Mouse (Mus musculus) CH12.LX (cell line): ENCODE results near the gene Serinc1. TPM values are rescaled to one million over a fixed set of nuclear protein-coding genes. Genes with fewer than 3 reads are reported as not detected.

ENCODE experiments used
- DNase-seq: peaks from one replicate; pipeline ENCODE4 v3.0.0-alpha.2; 2013; ENCODE audit errors: extremely low read depth
- H3K27ac ChIP-seq: 2 replicates; pipeline ENCODE4 v1.5.1; 2012; ENCODE audit warnings: low read depth, mild to moderate bottlenecking, control low read depth, moderate library complexity; ENCODE audit not compliant: insufficient read depth
- H3K27me3 ChIP-seq: replicated peaks from 2 replicates; pipeline ENCODE3; 2012; ENCODE audit warnings: inconsistent platforms
- H3K36me3 ChIP-seq, 2 experiments: replicated peaks in 1 of 2; 2 replicates each; pipeline versions ENCODE3 to v1.6.1; 2012; ENCODE audit warnings: inconsistent platforms in 1 of 2, low read length in 1 of 2, mild to moderate bottlenecking in 1 of 2, mixed read lengths in 1 of 2, moderate library complexity in 1 of 2; ENCODE audit not compliant: control insufficient read depth in 1 of 2, insufficient read depth in 1 of 2
- H3K4me1 ChIP-seq, 2 experiments: 2 replicates each; pipeline ENCODE4 v1.6.1; 2012; ENCODE audit warnings: inconsistent platforms in 1 of 2, moderate library complexity in 1 of 2; ENCODE audit not compliant: insufficient read depth in 2 of 2, control insufficient read depth in 1 of 2
- H3K4me2 ChIP-seq: 2 replicates; pipeline ENCODE4 v1.6.1; 2012; ENCODE audit warnings: low read depth, mild to moderate bottlenecking, control low read depth; ENCODE audit not compliant: poor library complexity, insufficient read depth, severe bottlenecking
- H3K4me3 ChIP-seq, 3 experiments: fragments of 150-350 bp in 1 of 3; sonication (generic) in 1 of 3; replicated peaks in 1 of 3; 2 replicates each; pipeline versions ENCODE3 to v1.5.1; 2011 to 2012; ENCODE audit warnings: low read depth in 2 of 3, low read length in 2 of 3, mild to moderate bottlenecking in 2 of 3, moderate library complexity in 2 of 3, control low read depth in 1 of 3, improper control_type of control experiment in 1 of 3, inconsistent platforms in 1 of 3, mixed read lengths in 1 of 3; ENCODE audit not compliant: poor library complexity in 1 of 3
- H3K79me2 ChIP-seq: replicated peaks from 2 replicates; pipeline ENCODE4 v1.6.1; 2012; ENCODE audit warnings: mild to moderate bottlenecking, moderate library complexity; ENCODE audit not compliant: control insufficient read depth, poor library complexity, insufficient read depth, severe bottlenecking; ENCODE audit errors: extremely low read depth
- H3K9ac ChIP-seq: 2 replicates; pipeline ENCODE4 v1.6.1; 2012; ENCODE audit warnings: low read depth, mild to moderate bottlenecking, control low read depth, moderate library complexity; ENCODE audit not compliant: insufficient read depth
- H3K9me3 ChIP-seq: replicated peaks from 2 replicates; pipeline ENCODE3; 2012; ENCODE audit warnings: low read length, inconsistent platforms, mixed read lengths
- CHD1 ChIP-seq: IDR thresholded peaks from 2 replicates; pipeline ENCODE4 v1.6.1; 2012; ENCODE audit warnings: low read depth, low read length, improper control_type of control experiment, inconsistent platforms
- ELF1 ChIP-seq: IDR thresholded peaks from 2 replicates; pipeline ENCODE4 v1.6.1; 2014; ENCODE audit warnings: low read depth, mild to moderate bottlenecking, inconsistent platforms, low read length, improper control_type of control experiment
- EP300 ChIP-seq: IDR thresholded peaks from 2 replicates; pipeline ENCODE4 v1.6.1; 2011; ENCODE audit warnings: low read length, improper control_type of control experiment
- GABPA ChIP-seq: IDR thresholded peaks from 2 replicates; pipeline ENCODE4 v1.6.1; 2012; ENCODE audit warnings: low read depth, low read length, improper control_type of control experiment, inconsistent platforms; ENCODE audit not compliant: insufficient replicate concordance
- IRF4 ChIP-seq: IDR thresholded peaks from 2 replicates; pipeline ENCODE4 v1.6.1; 2014; ENCODE audit warnings: low read depth, mild to moderate bottlenecking, inconsistent platforms, low read length, improper control_type of control experiment
- JUND ChIP-seq: conservative IDR thresholded peaks from 2 replicates; pipeline ENCODE4 v1.6.1; 2011; ENCODE audit warnings: low read depth, low read length, improper control_type of control experiment
- MAZ ChIP-seq: IDR thresholded peaks from 2 replicates; pipeline ENCODE4 v1.6.1; 2012; ENCODE audit warnings: low read depth, mild to moderate bottlenecking, inconsistent platforms, low read length, improper control_type of control experiment, moderate library complexity
- MXI1 ChIP-seq: IDR thresholded peaks from 2 replicates; pipeline ENCODE4 v1.6.1; 2011; ENCODE audit warnings: mild to moderate bottlenecking, low read depth, low read length, improper control_type of control experiment
- MYC ChIP-seq: IDR thresholded peaks from 2 replicates; pipeline ENCODE4 v1.6.1; 2011; ENCODE audit warnings: low read depth, mild to moderate bottlenecking, improper control_type of control experiment, low read length
- NELFE ChIP-seq: IDR thresholded peaks from 2 replicates; pipeline ENCODE4 v1.6.1; 2011; ENCODE audit warnings: low read depth, low read length, improper control_type of control experiment
- NRF1 ChIP-seq: IDR thresholded peaks from 2 replicates; pipeline ENCODE4 v1.6.1; 2014; ENCODE audit warnings: low read depth, mild to moderate bottlenecking, inconsistent platforms, low read length, improper control_type of control experiment, moderate library complexity
- PAX5 ChIP-seq: IDR thresholded peaks from 2 replicates; pipeline ENCODE4 v1.6.1; 2012; ENCODE audit warnings: low read length, inconsistent platforms, mixed read lengths
- RAD21 ChIP-seq: IDR thresholded peaks from 2 replicates; pipeline ENCODE4 v1.6.1; 2011; ENCODE audit warnings: low read depth, mild to moderate bottlenecking, low read length, improper control_type of control experiment, moderate library complexity
- USF1 ChIP-seq: IDR thresholded peaks from 2 replicates; pipeline ENCODE4 v1.6.1; 2014; ENCODE audit warnings: low read depth, mild to moderate bottlenecking, inconsistent platforms, low read length, improper control_type of control experiment
- USF2 ChIP-seq: conservative IDR thresholded peaks from 2 replicates; pipeline ENCODE4 v1.6.1; 2011; ENCODE audit warnings: low read depth, low read length, improper control_type of control experiment
- ZMIZ1 ChIP-seq: IDR thresholded peaks from 2 replicates; pipeline ENCODE4 v1.6.1; 2012; ENCODE audit warnings: low read depth, mild to moderate bottlenecking, inconsistent platforms, low read length, improper control_type of control experiment
- dilution Hi-C: fragments of 300-500 bp; cut with MboI; formaldehyde crosslinking; loops from 2 replicates; pipeline ENCODE4 v1.14.3; 2020; ENCODE audit warnings: low sequenced_read_pairs; ENCODE audit not compliant: extremely low pct_unique_long_range_greater_than_20kb, extremely low pct_ligation_motif_present
- in situ Hi-C: fragments of 300-500 bp; cut with MboI; formaldehyde crosslinking; loops from 3 replicates; pipeline ENCODE4 v1.14.3; 2019; ENCODE audit warnings: low sequenced_read_pairs, low pct_ligation_motif_present, low pct_unique_long_range_greater_than_20kb, mixed read lengths
- polyA plus RNA-seq: library from polyadenylated mRNA; unstranded; fragments of >175 nt; gene quantifications from 2 replicates; pipeline ENCODE4 v1.2.1, GENCODE M21; 2012; ENCODE audit warnings: low read depth; ENCODE audit not compliant: insufficient read length
- total RNA-seq, 2 experiments: library from RNA; depleted of rRNA; stranded (reverse); fragments of 300-350 nt in 1 of 2; fragments of >200 nt in 1 of 2; gene quantifications; 2 replicates each; pipeline ENCODE4 v1.2.3; 2012 to 2014

Serinc1 gene
- total and polyA plus RNA-seq, 3 experiments = 40.8 to 74.7 (median 56.2) TPM

DNA sequence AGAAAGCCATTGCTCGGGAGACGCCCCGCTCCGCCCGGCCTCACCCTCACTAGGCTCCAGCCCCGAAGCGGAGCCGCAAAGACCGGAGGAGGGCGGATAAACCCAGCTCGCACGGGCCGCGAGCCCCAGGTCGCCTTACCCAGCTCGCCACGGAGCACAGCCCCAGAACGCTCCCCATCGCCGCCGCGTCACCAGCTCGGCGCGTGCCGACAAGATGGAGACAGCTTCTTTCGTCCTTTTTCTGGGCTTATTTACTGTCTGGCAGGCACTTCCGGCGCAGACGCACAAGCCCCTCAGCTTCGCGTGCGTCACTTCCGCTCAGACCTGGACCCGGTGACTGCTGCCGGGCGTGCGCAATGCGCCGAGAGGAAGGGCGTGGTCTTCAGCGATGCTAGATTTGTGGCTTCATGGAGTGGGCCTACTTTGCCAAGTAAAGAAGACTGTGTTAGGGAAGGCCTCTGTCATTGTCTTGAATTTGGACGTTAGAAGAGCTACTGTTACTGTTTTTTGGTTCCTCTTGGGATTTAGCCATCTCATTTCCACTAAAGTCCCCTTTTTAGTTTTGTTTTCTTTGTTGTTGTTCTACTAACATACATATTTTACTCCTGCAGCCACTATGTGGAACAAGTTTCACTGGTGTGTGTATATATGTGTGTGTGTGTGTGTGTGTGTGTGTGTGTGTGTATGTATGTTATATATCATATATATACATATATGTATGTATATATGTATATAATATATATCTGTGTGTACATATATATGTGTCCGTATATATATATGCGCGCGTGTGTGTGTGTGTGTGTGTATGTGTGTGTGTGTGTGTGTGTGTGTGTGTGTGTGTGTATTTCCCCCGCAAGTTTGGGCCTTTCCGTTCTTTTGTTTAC lies at the start of gene Serinc1 (continued):
- TF ChIP-seq MAZ = no peak

DNA sequence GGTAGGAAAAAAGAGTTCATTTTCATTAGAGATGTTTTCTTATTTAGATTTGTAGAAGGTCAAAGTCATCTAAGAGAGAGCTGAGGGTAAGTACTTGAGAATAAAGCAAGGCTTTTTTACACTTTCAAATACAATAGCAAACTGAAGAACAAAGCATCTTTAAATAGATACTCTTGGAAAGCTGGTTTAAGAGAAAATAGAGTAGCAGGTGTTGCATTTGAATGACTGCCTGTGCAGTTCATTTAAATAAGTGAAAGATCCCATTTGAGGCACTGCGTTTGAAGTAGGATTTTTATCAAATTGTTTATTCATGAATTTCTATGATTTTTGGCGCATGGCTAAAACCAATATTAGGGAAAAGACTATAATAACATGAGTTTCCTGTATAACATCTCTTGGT lies 44.4 kb upstream of the Serinc1 start:
- H3K36me3 ChIP-seq = no peaks in the 10 kb centered on the region
- no peaks in the 10 kb centered on the region for H3K4me1 ChIP-seq
- no peak overlapping the region for H3K27ac ChIP-seq
- H3K4me2 ChIP-seq = no peak overlapping the region
- no peaks in the 10 kb centered on the region for H3K79me2 ChIP-seq
- no peaks in the 10 kb centered on the region for H3K27me3 ChIP-seq
- dilution Hi-C loops = no loop called here
- in situ Hi-C loops = no loop called here
- no peak overlapping the region for H3K9ac ChIP-seq
- TF ChIP-seq IRF4 = no peak
- no peak for TF ChIP-seq ELF1
- TF ChIP-seq EP300 = no peak
- TF ChIP-seq CHD1 = no peak
- TF ChIP-seq MYC = no peak
- TF ChIP-seq, all 38 proteins: peak for 0
- no peaks in the 10 kb centered on the region for H3K9me3 ChIP-seq
- no peak overlapping the region for H3K4me3 ChIP-seq
- no peak for DNase-seq

DNA sequence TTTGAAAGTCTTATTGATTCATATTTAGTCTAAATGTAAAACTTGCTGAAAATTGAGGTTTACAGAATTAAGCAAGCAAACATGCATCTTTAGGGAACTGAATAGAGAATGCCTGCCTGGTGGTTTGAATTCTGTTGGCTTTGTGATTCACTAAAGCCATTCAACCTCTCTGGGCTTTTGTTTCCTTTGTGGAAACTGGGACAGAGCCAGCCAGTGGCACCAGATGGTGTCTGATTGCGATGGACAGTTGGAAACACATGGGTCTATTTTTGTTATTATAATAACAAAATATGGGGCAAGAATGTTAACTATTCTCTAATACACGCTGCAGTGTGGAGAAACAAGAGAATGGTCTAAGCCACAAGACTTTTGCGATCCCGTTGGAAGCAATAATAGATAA lies 39.8 kb upstream of the Serinc1 start:
- Histone ChIP-seq H3K4me2 (no peak overlapping the region), H3K4me3 (no peak overlapping the region), H3K79me2 (no peaks in the 10 kb centered on the region), H3K4me1 (peaks cover 2 to 6% of the 10 kb centered on the region in 2 experiments; a peak in 3 of 4 replicates), H3K9ac (no peak overlapping the region), H3K27me3 (no peaks in the 10 kb centered on the region), H3K27ac (no peak overlapping the region), H3K9me3 (no peaks in the 10 kb centered on the region), H3K36me3 (no peaks in the 10 kb centered on the region)
- in situ Hi-C loops (loop anchor here (25.0 kb wide), 1 partner anchor 165 kb away; no protein-coding TSS in a partner anchor), dilution Hi-C loops (no loop called here)
- no peak for DNase-seq
- TF ChIP-seq ZMIZ1 = no peak
- no peak for TF ChIP-seq PAX5
- TF ChIP-seq NRF1 = no peak
- TF ChIP-seq GABPA = no peak
- no peak for TF ChIP-seq NELFE
- TF ChIP-seq USF1 = no peak
- TF ChIP-seq USF2 = no peak
- no peak for TF ChIP-seq JUND
- TF ChIP-seq MXI1 = no peak
- TF ChIP-seq RAD21 = no peak
- no peak for TF ChIP-seq IRF4
